Mouse (Mus musculus): Measurements from ENCODE around the gene Grin2b.
"Not testable (repeated sequence)": the region's sequence is repeated elsewhere in the genome, so short reads cannot be mapped to it uniquely, and the experiment has no call there.

DNA sequence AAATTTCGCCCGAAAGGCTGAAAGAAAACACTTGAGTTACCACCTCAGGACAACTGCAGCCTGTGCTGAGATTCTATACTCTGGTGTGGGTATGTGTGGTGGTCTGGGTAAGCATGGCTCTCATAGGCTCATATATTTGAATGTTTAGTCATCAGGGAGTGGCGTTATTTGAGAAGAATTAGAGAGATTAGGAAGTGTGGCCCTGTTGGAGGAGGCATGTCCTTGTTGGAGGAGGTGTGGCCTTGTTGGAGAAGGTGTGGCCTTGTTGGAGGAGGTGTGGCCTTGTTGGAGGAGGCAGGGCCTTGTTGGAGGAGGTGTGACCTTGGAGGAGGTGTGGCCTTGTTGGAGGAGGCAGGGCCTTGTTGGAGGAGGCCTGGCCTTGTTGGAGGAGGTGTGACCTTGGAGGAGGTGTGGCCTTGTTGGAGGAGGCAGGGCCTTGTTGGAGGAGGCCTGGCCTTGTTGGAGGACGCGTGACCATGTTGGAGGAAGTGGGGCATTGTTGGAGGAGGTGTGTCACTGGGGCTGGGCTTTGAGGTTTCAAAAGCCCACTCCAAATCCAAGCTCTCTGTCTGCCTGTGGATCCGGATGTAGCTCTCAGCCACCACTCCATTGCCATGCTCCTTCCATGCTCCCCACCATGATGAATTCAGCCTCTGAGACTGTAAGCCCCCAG lies 466.3 kb downstream of the Grin2b start:
- not testable (repeated sequence) for TF ChIP-seq CTCF, EP300 (IDR thresholded peaks at IDR 0.05; ENCODE audit: low read depth)
